ENCODE assay signal across 33 mouse cellular contexts in genomic region chr6:14736017-14736416, GRCm38 (mm10). TPM values are rescaled to one million over a fixed set of nuclear protein-coding genes. Genes with fewer than 3 reads are reported as not detected.
"Had no signal": no experiment of that assay in that cellular context is flagged by ENCODE, and none has a peak within 500 bp of the region (broad histone marks: within the 10 kb centered on the region; RNA-seq: fewer than 3 reads in every experiment).

No protein-coding gene starts in this region.

- H3K27me3 ChIP-seq: heart, embryonic 12.5 days; hindbrain, embryonic 12.5 days; intestine, embryonic 15.5 days; limb, embryonic 12.5 days; liver, embryonic 13.5 days; liver, embryonic 15.5 days had no signal

- DNase-seq: gastrocnemius, postnatal 14 days; heart, adult 18-20 months; heart, postnatal 10 days; heart, postnatal 4 days; kidney, adult 18-20 months; kidney, adult 8-10 months; kidney, postnatal 10 days; kidney, postnatal 25 days; kidney, postnatal 4 days; liver; liver, embryonic 13.5 days; liver, postnatal 0 days had no signal

- ATAC-seq: hindbrain, embryonic 16.5 days; inflammation-experienced regulatory T-cells, adult 6 months; intestine, embryonic 15.5 days; intestine, postnatal 0 days; liver, postnatal 0 days had no signal

- H3K36me3 ChIP-seq: heart, embryonic 10.5 days; heart, embryonic 12.5 days; hindbrain, embryonic 10.5 days; hindbrain, embryonic 12.5 days; intestine, embryonic 15.5 days; limb, embryonic 10.5 days; limb, embryonic 12.5 days; liver, embryonic 13.5 days; liver, embryonic 15.5 days had no signal

- H3K4me3 ChIP-seq: heart, embryonic 10.5 days; heart, embryonic 12.5 days; hindbrain, embryonic 10.5 days; hindbrain, embryonic 12.5 days; intestine, embryonic 15.5 days; layer of hippocampus, adult 2 months; left cerebral cortex, adult 2 months; limb, embryonic 10.5 days; limb, embryonic 12.5 days; liver, embryonic 13.5 days; liver, embryonic 15.5 days had no signal

- H3K4me1 ChIP-seq: heart, embryonic 10.5 days; heart, embryonic 12.5 days; hindbrain, embryonic 10.5 days; hindbrain, embryonic 12.5 days; intestine, embryonic 15.5 days; limb, embryonic 10.5 days; limb, embryonic 12.5 days; liver, embryonic 13.5 days; liver, embryonic 15.5 days had no signal

- H3K9ac ChIP-seq: heart, embryonic 12.5 days; hindbrain, embryonic 12.5 days; hindbrain, embryonic 14.5 days; intestine, embryonic 15.5 days; limb, embryonic 12.5 days; liver, embryonic 13.5 days; liver, embryonic 15.5 days; liver, postnatal 0 days had no signal

- H3K9me3 ChIP-seq: heart, embryonic 10.5 days; heart, embryonic 12.5 days; hindbrain, embryonic 10.5 days; hindbrain, embryonic 12.5 days; intestine, embryonic 15.5 days; limb, embryonic 10.5 days; limb, embryonic 12.5 days; liver, embryonic 13.5 days; liver, embryonic 15.5 days had no signal

- H3K4me2 ChIP-seq: heart, embryonic 12.5 days; hindbrain, embryonic 12.5 days; hindbrain, embryonic 14.5 days; intestine, embryonic 15.5 days; limb, embryonic 12.5 days; liver, embryonic 11.5 days; liver, embryonic 13.5 days; liver, embryonic 15.5 days had no signal

- H3K27ac ChIP-seq: heart, embryonic 10.5 days; hindbrain, embryonic 10.5 days; hindbrain, embryonic 12.5 days; hindbrain, embryonic 14.5 days; intestine, embryonic 15.5 days; layer of hippocampus, adult 2 months; left cerebral cortex, adult 2 months; limb, embryonic 10.5 days; limb, embryonic 12.5 days; liver, embryonic 13.5 days; liver, embryonic 15.5 days had no signal

RNA-seq across cellular contexts. Expression of gene Ppp1r3a, which starts 19.1 kb away (rescaled TPM):
- total RNA-seq: granulocyte monocyte progenitor cell, adult 5-6 weeks; layer of hippocampus, adult 2 months; layer of hippocampus, postnatal 10 days; layer of hippocampus, postnatal 25 days; left cerebral cortex, adult 2 months; left cerebral cortex, postnatal 14 days; left cerebral cortex, postnatal 36 days had no signal
- polyA plus RNA-seq: hindbrain, embryonic 10.5 days; hindbrain, embryonic 12.5 days; hindbrain, embryonic 14.5 days; hindbrain, embryonic 16.5 days; inflammation-experienced regulatory T-cells, adult 6 months; intestine, postnatal 0 days; kidney, embryonic 14.5 days; limb, embryonic 10.5 days; liver, embryonic 13.5 days had no signal
